Mouse (Mus musculus) kidney, embryonic 15.5 days (tissue): ENCODE results near the gene Sag. TPM values are rescaled to one million over a fixed set of nuclear protein-coding genes. Genes with fewer than 3 reads are reported as not detected.
A peak's percentile ranks its signal among the peaks of the same experiment; 100 is the strongest.

ENCODE experiments used
- ATAC-seq: fragments of 200-750 bp; cut with Nextera tagmentation; replicated peaks from 2 replicates; pipeline ENCODE4 v1.8.0; 2017; ENCODE audit warnings: moderate TSS enrichment; ENCODE audit not compliant: low FRiP score
- H3K27ac ChIP-seq: fragments of 300-500 bp; sonication (generic); 2 replicates; pipeline ENCODE4 v1.5.1; 2015; ENCODE audit warnings: mild to moderate bottlenecking, inconsistent platforms
- H3K27me3 ChIP-seq: fragments of 300-500 bp; sonication (generic); 2 replicates; pipeline ENCODE4 v1.6.1; 2015; ENCODE audit warnings: inconsistent platforms
- H3K36me3 ChIP-seq: fragments of 300-500 bp; sonication (generic); 2 replicates; pipeline ENCODE4 v1.6.1; 2015; ENCODE audit warnings: inconsistent platforms
- H3K4me1 ChIP-seq: fragments of 300-500 bp; sonication (generic); 2 replicates; pipeline ENCODE4 v1.6.1; 2015; ENCODE audit warnings: inconsistent platforms
- H3K4me2 ChIP-seq: fragments of 300-500 bp; sonication (generic); 2 replicates; pipeline ENCODE4 v1.6.1; 2015; ENCODE audit warnings: moderate library complexity, mild to moderate bottlenecking, inconsistent platforms
- H3K4me3 ChIP-seq: fragments of 300-500 bp; sonication (generic); replicated peaks from 2 replicates; pipeline ENCODE4 v1.5.1; 2015; ENCODE audit warnings: mild to moderate bottlenecking, inconsistent platforms
- H3K9ac ChIP-seq: fragments of 300-500 bp; sonication (generic); 2 replicates; pipeline ENCODE4 v1.6.1; 2015; ENCODE audit warnings: mild to moderate bottlenecking, inconsistent platforms
- H3K9me3 ChIP-seq: fragments of 300-500 bp; sonication (generic); replicated peaks from 2 replicates; pipeline ENCODE4 v1.6.1; 2016; ENCODE audit warnings: inconsistent platforms
- WGBS: fragments of 180-500 bp; shearing (Covaris S2); methylation state at CpG from one replicate; pipeline ENCODE4 v1.1.7; 2015; ENCODE audit warnings: mixed read lengths; 5-methylcytosine and 5-hydroxymethylcytosine counted together
- polyA plus RNA-seq: library from polyadenylated mRNA; unstranded; fragments of >200 nt; fragmentation: Nextera tagmentation; extraction: Ambion mirVana; gene quantifications from 2 replicates; pipeline ENCODE4 v1.2.1, GENCODE M21; 2015

The Sag gene
- polyA plus RNA-seq, 1 experiment from 2014 or later: 3.1 TPM

- Histone ChIP-seq H3K4me3 (no peak overlapping the region), H3K4me2 (no peak overlapping the region), H3K36me3 (peaks cover 42% of the 10 kb centered on the region), H3K27ac (peak overlapping the region; percentile 56; the same call in 1 of the 2 replicates), H3K27me3 (no peaks in the 10 kb centered on the region), H3K9me3 (no peaks in the 10 kb centered on the region), H3K9ac (no peak overlapping the region), H3K4me1 (peaks cover 40% of the 10 kb centered on the region)
- WGBS: 82% methylated on average over 4 of the region's 4 CpGs
- ATAC-seq: no peak
Observed at GRCm38 (mm10) chr1:87881726-87882125, 78.2 kb downstream of the Sag start.

GRCm38 (mm10) chr1:87882554-87882953 lies 79.1 kb downstream of the Sag start:
- no peak for ATAC-seq
- no peaks in the 10 kb centered on the region for H3K9me3 ChIP-seq
- H3K9ac ChIP-seq: no peak overlapping the region
- no peak overlapping the region for H3K4me3 ChIP-seq
- H3K27me3 ChIP-seq: no peaks in the 10 kb centered on the region
- H3K4me2 ChIP-seq: no peak overlapping the region
- peaks cover 35% of the 10 kb centered on the region for H3K4me1 ChIP-seq
- no peak overlapping the region for H3K27ac ChIP-seq
- peaks cover 42% of the 10 kb centered on the region for H3K36me3 ChIP-seq

- no peak overlapping the region for H3K4me3 ChIP-seq
- no peak for ATAC-seq
- no peaks in the 10 kb centered on the region for H3K9me3 ChIP-seq
- 51% methylated on average over 1 of the region's 1 CpGs for WGBS
- H3K27me3 ChIP-seq: no peaks in the 10 kb centered on the region
- peaks cover 5% of the 10 kb centered on the region; the same call in 1 of the 2 replicates for H3K36me3 ChIP-seq
- no peak overlapping the region for H3K27ac ChIP-seq
- H3K4me2 ChIP-seq: no peak overlapping the region
- no peak overlapping the region for H3K9ac ChIP-seq
- H3K4me1 ChIP-seq: no peaks in the 10 kb centered on the region
Observed at GRCm38 (mm10) chr1:87890960-87891359, 87.5 kb downstream of the Sag start.

GRCm38 (mm10) chr1:87891634-87892033 lies 88.2 kb downstream of the Sag start:
- 91% methylated on average over 4 of the region's 4 CpGs for WGBS
- no peaks in the 10 kb centered on the region for H3K9me3 ChIP-seq
- no peak overlapping the region for H3K9ac ChIP-seq
- no peak overlapping the region for H3K27ac ChIP-seq
- no peaks in the 10 kb centered on the region for H3K27me3 ChIP-seq
- H3K4me2 ChIP-seq: no peak overlapping the region
- H3K4me3 ChIP-seq: no peak overlapping the region
- peaks cover 3% of the 10 kb centered on the region; the same call in 1 of the 2 replicates for H3K36me3 ChIP-seq
- no peak for ATAC-seq
- no peaks in the 10 kb centered on the region for H3K4me1 ChIP-seq

- Histone ChIP-seq H3K27me3 (no peaks in the 10 kb centered on the region), H3K36me3 (peaks cover 3% of the 10 kb centered on the region; the same call in 1 of the 2 replicates)
- no peak for ATAC-seq
Observed at GRCm38 (mm10) chr1:87892499-87892898, 89.0 kb downstream of the Sag start.

GRCm38 (mm10) chr1:87893414-87893813 lies 89.9 kb downstream of the Sag start:
- Histone ChIP-seq H3K27me3 (no peaks in the 10 kb centered on the region), H3K4me1 (no peaks in the 10 kb centered on the region), H3K4me2 (no peak overlapping the region), H3K9ac (no peak overlapping the region), H3K36me3 (peaks cover 3% of the 10 kb centered on the region; the same call in 1 of the 2 replicates), H3K4me3 (no peak overlapping the region), H3K9me3 (no peaks in the 10 kb centered on the region), H3K27ac (no peak overlapping the region)
- 90% methylated on average over 4 of the region's 4 CpGs for WGBS
- ATAC-seq: no peak

More at GRCm38 (mm10) chr1:87892499-87892898, 89.0 kb downstream of the Sag start:
- Histone ChIP-seq H3K4me1 (no peaks in the 10 kb centered on the region), H3K4me2 (no peak overlapping the region), H3K27ac (no peak overlapping the region), H3K4me3 (no peak overlapping the region), H3K9me3 (no peaks in the 10 kb centered on the region), H3K9ac (no peak overlapping the region)
- WGBS: 86% methylated on average over 2 of the region's 2 CpGs

Other genes starting within 250 kb of the Sag start
- gene Ngef, start 229.8 kb upstream of the Sag start, polyA plus RNA-seq: 1.6 and 2.2 TPM in 2 replicates
- 8.8 and 10.2 TPM in 2 replicates for gene Inpp5d, start 183.4 kb upstream of the Sag start, polyA plus RNA-seq
- gene Atg16l1, start 47.8 kb upstream of the Sag start, polyA plus RNA-seq: 28.8 and 31.4 TPM in 2 replicates
- 30.0 and 33.6 TPM in 2 replicates for gene Dgkd, start 49.6 kb downstream of the Sag start, polyA plus RNA-seq
- gene Usp40, start 204.9 kb downstream of the Sag start, polyA plus RNA-seq: 38.7 and 42.6 TPM in 2 replicates